Mouse (Mus musculus): ENCODE data around the gene Gm1527. TPM values are rescaled to one million over a fixed set of nuclear protein-coding genes. Genes with fewer than 3 reads are reported as not detected.
"Not testable (repeated sequence)": the region's sequence is repeated elsewhere in the genome, so short reads cannot be mapped to it uniquely, and the experiment has no call there.

Gene Gm1527
- polyA plus RNA-seq (2015; fragmentation: Nextera tagmentation; extraction: Ambion mirVana), result not detected in 2 replicates

DNA sequence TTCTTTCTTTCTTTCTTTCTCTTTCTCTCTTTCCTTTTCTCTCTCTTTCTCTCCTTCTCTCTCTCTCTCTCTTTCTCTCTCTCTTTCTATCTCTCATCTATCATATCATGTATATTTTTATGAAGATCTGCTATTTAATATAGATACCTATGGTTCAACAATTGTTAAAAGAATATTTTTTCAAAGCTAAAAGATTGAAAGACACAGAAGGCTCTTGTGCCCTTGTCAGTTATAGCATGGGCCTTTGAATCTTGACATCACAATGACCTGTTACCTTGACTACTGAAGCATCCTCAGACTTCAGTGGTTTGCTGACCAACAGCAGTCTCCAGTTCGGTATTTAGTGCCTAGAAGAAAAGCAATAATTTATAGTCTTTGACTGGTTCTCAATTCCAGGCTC lies at the start of gene Gm1527:
Gene Gm1527, plus strand, starts transcription at position 301 of the 400 bp plus-strand sequence.
- Histone ChIP-seq H3K27ac (no peak within 1 kb of the TSS), H3K4me1 (no peaks in the 10 kb centered on the region), H3K4me2 (no peak within 1 kb of the TSS), H3K4me3 (no peak within 1 kb of the TSS), H3K36me3 (no peaks in the 10 kb centered on the region), H3K9me3 (no peaks in the 10 kb centered on the region), H3K27me3 (no peaks in the 10 kb centered on the region), H3K9ac (no peak within 1 kb of the TSS)
- no peak for ATAC-seq (ENCODE audit: insufficient number of reproducible peaks, low FRiP score, low TSS enrichment, low read depth)
- WGBS, result 40% methylated on average over 1 of the region's 1 CpGs

DNA sequence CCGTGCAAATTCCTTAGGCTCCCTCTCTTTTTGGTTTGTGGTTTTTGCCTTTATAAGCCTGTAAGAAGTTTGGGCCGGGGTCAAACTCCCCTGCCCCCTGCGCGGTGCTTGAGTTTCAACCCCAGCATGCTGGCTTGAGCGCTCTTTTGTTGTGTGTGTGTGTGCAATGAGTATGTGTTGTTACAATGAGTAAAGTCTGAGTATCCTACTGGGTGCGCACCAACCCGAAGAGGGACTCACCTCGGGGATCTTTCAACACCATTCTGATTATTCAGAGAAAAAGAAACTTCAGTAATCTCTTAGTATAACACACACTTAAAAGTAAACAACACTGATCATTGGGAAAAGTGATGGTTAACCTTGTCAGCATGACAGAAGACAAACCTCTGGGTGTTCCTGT lies 49.2 kb upstream of the Gm1527 start:
- Histone ChIP-seq H3K4me2 (no peak overlapping the region), H3K9ac (no peak overlapping the region), H3K4me3 (no peak overlapping the region), H3K27me3 (no peaks in the 10 kb centered on the region), H3K27ac (no peak overlapping the region), H3K4me1 (no peaks in the 10 kb centered on the region), H3K9me3 (no peaks in the 10 kb centered on the region), H3K36me3 (no peaks in the 10 kb centered on the region)
- no peak for ATAC-seq (ENCODE audit: insufficient number of reproducible peaks, low FRiP score, low TSS enrichment, low read depth)
- WGBS, result 45% methylated on average over 8 of the region's 8 CpGs

DNA sequence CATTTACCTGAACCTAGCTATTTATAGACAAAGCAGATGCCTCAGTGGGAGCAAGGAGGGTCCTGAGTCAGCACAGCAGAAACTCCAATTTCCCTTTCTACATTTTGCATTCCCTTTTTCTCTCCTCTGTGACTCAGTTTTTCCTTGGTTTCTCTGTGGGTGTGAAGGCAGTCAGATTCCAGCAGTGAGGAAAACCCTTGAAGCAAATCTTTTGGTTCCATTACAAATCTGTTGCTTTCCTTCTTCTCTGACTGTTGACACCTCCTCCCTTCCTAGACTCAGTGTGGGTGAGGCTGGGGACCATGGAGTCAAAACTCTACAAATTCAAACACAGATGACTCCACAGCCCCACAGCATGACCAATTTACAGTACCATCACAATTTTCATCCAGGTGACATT lies 45.3 kb upstream of the Gm1527 start:
- H3K27ac ChIP-seq, result no peak overlapping the region
- H3K36me3 ChIP-seq, result no peaks in the 10 kb centered on the region
- H3K9ac ChIP-seq, result no peak overlapping the region
- ATAC-seq (ENCODE audit: insufficient number of reproducible peaks, low FRiP score, low TSS enrichment, low read depth), result no peak
- no peaks in the 10 kb centered on the region for H3K27me3 ChIP-seq
- no peak overlapping the region for H3K4me3 ChIP-seq
- H3K4me2 ChIP-seq, result no peak overlapping the region
- H3K9me3 ChIP-seq, result no peaks in the 10 kb centered on the region
- no peaks in the 10 kb centered on the region for H3K4me1 ChIP-seq

DNA sequence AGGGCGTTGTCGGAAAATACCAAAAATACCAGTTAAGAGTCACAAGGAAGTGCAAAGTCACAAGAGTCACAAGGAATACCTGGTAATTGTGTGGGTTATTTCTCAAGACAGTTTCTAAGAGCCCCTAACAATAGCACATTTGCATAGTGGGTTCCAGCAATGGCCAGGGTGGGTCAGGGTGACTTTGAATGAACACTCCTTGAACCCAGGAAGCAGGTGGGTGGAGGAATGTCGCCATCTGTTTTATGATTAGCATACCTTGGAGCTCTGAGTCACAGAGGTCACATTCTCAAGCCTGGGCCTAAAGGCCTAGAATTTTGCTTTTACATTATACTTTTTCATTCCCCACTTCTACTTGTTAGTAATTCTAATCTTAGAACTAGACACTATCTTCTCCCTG lies 40.2 kb upstream of the Gm1527 start:
- H3K4me3 ChIP-seq; ATAC-seq (ENCODE audit: insufficient number of reproducible peaks, low FRiP score, low TSS enrichment, low read depth); H3K27me3 ChIP-seq; H3K9me3 ChIP-seq; H3K4me2 ChIP-seq; H3K4me1 ChIP-seq; H3K36me3 ChIP-seq; H3K27ac ChIP-seq; H3K9ac ChIP-seq: not testable (repeated sequence)
- WGBS, result 84% methylated on average over 3 of the region's 3 CpGs

DNA sequence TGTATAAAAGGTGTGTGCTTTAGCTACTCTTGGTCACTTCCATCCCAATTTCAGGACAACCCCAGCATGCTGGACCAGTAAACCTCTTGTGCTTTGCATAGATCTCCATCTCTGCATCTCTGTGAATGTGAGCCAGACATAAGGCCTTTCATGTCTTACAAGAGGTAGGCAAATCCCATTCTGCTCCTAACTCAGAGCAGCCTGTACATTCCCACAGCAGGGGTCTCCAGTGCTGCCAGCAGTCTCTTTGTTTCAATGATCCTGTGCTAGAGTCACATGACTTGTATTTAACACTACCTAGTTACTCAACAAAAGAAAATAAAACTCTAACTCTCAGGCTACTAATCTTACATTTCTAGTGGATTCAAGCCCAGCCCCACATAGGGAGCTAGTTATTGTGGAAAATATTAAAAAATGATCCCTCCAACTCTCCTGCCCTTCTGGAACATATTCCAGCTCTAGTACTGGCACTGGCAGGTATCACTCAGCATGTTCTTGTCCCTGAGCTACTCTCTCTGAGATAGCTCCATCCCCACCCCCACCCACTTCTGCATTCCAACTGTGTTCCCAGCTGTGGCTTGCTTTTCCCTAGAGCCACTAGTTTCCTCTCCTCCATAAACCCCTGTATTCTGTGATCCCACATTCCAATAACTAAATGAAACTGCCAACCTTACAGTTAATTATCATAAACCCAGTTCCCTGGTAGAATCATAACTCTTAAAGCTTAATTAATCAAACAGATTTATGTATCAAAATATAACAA lies 32.6 kb upstream of the Gm1527 start:
- not testable (repeated sequence) for H3K9ac ChIP-seq; H3K27me3 ChIP-seq; ATAC-seq (ENCODE audit: insufficient number of reproducible peaks, low FRiP score, low TSS enrichment, low read depth); H3K4me3 ChIP-seq; H3K4me2 ChIP-seq; H3K9me3 ChIP-seq; H3K27ac ChIP-seq; H3K4me1 ChIP-seq; H3K36me3 ChIP-seq

DNA sequence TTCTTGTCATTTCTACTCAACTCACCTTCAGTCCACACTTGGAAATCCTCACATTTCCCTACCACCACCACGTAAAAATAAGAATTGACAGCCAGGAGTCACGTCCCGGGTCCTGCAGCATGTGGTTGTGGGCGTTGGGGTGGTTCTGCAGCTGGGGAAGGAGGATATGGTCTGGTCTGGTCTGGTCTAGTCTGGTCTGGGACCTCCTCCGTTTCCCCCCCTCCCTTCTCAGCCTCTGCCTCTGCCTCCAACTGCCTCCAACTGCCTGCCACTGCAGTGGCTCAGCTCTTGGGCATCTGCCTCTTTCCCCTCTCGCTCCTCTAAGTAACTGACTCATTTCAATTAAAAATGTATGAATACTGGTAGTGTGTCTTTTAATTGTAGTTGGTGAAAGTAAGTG lies 4.5 kb downstream of the Gm1527 start:
- H3K4me1 ChIP-seq; H3K4me3 ChIP-seq; H3K9me3 ChIP-seq; H3K27me3 ChIP-seq; H3K36me3 ChIP-seq; H3K9ac ChIP-seq; H3K4me2 ChIP-seq; H3K27ac ChIP-seq; ATAC-seq (ENCODE audit: insufficient number of reproducible peaks, low FRiP score, low TSS enrichment, low read depth): not testable (repeated sequence)
- WGBS, result 56% methylated on average over 6 of the region's 6 CpGs

DNA sequence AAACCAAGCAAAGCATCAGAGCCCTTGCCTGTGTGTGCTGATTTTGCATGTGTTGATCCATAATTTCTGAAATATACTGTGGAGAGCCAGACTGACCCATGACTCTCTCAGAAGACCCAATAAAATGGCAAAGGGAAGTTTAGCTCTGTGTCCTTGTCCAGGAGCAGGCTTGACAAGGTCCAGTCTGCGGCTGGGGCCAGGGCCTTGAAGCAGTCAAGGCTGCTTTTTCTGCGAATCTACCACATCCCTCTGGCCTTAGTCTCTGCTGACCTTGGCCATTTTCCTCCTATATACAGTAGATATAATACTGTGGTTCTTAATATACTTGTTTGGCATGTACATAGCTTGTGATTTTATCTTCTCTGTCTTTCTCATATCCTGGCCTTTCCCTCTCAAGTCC lies 73.5 kb downstream of the Gm1527 start:
- Histone ChIP-seq H3K4me2 (no peak overlapping the region), H3K27ac (no peak overlapping the region), H3K9ac (no peak overlapping the region), H3K27me3 (no peaks in the 10 kb centered on the region), H3K9me3 (no peaks in the 10 kb centered on the region), H3K4me1 (no peaks in the 10 kb centered on the region), H3K4me3 (no peak overlapping the region), H3K36me3 (no peaks in the 10 kb centered on the region)
- no peak for ATAC-seq (ENCODE audit: insufficient number of reproducible peaks, low FRiP score, low TSS enrichment, low read depth)
- 88% methylated on average over 2 of the region's 2 CpGs for WGBS

DNA sequence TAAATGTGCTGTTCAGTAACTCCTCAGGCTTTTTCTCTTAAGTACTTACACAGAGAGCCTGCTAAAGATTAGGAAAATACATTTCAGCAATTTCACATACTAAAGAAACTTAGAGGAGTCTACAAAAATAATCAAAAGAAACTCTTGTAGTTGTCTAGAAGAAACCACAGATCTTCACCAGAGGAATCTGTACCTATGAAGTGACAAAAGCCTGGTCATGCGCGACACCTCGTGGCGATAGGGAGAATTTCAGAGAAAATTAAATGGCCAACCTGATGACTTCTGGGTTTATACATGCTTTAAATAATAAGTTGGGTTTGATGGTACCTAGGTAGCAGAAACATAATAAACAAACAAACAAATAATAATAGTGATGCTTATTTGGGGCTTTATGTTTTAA lies 76.4 kb downstream of the Gm1527 start:
- no peak overlapping the region for H3K4me2 ChIP-seq
- no peak overlapping the region for H3K27ac ChIP-seq
- no peak for ATAC-seq (ENCODE audit: insufficient number of reproducible peaks, low FRiP score, low TSS enrichment, low read depth)
- H3K9ac ChIP-seq, result no peak overlapping the region
- H3K4me1 ChIP-seq, result no peaks in the 10 kb centered on the region
- under 1% methylated on average over 4 of the region's 4 CpGs for WGBS
- no peaks in the 10 kb centered on the region for H3K27me3 ChIP-seq
- no peaks in the 10 kb centered on the region for H3K9me3 ChIP-seq
- no peaks in the 10 kb centered on the region for H3K36me3 ChIP-seq
- H3K4me3 ChIP-seq, result no peak overlapping the region

Other genes with a start within 250 kb of the Gm1527 start
- gene Slc2a2, start 194.7 kb upstream of the Gm1527 start, polyA plus RNA-seq (2015; fragmentation: Nextera tagmentation; extraction: Ambion mirVana), result 0.02 and 0.12 TPM in 2 replicates
- gene Eif5a2, start 111.3 kb upstream of the Gm1527 start, polyA plus RNA-seq (2015; fragmentation: Nextera tagmentation; extraction: Ambion mirVana), result 6.3 and 7.2 TPM in 2 replicates
- 281 and 407 TPM in 2 replicates for gene Rpl22l1, start 87.2 kb upstream of the Gm1527 start, polyA plus RNA-seq (2015; fragmentation: Nextera tagmentation; extraction: Ambion mirVana)
- gene Egfem1, start 189.4 kb downstream of the Gm1527 start, polyA plus RNA-seq (2015; fragmentation: Nextera tagmentation; extraction: Ambion mirVana), result 5.2 and 6.1 TPM in 2 replicates

All from limb, embryonic 15.5 days (tissue).